Mouse (Mus musculus): ENCODE measurements around the gene Plekhg4.

DNA sequence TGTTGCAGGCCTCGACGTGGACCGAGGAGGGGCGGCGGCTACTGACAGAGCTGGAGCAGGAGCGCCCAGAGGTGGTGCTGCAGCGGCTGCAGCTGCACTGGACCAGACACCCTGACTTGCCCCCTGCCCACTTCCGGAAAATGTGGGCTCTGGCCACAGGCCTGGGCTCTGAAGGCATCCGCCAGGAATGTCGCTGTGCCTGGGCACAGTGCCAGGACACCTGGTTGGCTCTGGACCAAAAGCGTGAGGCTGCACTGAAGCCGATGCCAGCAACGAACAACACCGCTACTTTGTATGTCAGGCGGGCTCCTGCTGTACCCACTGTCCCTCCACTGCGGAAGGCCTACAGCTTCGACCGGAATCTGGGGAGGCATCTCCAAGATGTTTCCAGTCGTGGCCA is 5.6 kb downstream of the Plekhg4 start:
- TF ChIP-seq E2F4 (IDR thresholded peaks at IDR 0.05; ENCODE audit: insufficient replicate concordance, low read depth, low read length) (no peak), ZNF384 (IDR thresholded peaks at IDR 0.05; ENCODE audit: low read depth, low read length) (no peak), CTCF (conservative IDR thresholded peaks at IDR 0.05 in 1 of 2, IDR thresholded peaks at IDR 0.05 in 1 of 2; ENCODE audit: low read depth in 2 of 2, low read length in 2 of 2) (no peak)

Measured in CH12.LX (cell line).